Mouse (Mus musculus) G1E (cell line): ENCODE data around the gene Lamtor3.

Source experiments
- CTCF ChIP-seq: IDR thresholded peaks from 2 replicates; pipeline ENCODE4 v1.5.1; 2012; ENCODE audit warnings: low read depth, low read length, inconsistent platforms, mixed read lengths
- POLR2AphosphoS5 ChIP-seq: IDR thresholded peaks from 2 replicates; pipeline ENCODE4 v1.6.1; 2012; ENCODE audit warnings: low read depth, low read length, inconsistent platforms; ENCODE audit not compliant: insufficient replicate concordance

GRCm38 (mm10) chr3:137977629-137978041 lies 59.3 kb downstream of the Lamtor3 start:
- TF ChIP-seq CTCF, result no peak
- no peak for TF ChIP-seq POLR2AphosphoS5
